Mouse (Mus musculus) small intestine, adult 2 months (tissue): ENCODE measurements around the gene Larp4b.

Source experiments
- CTCF ChIP-seq: fragments of 200-500 bp; IDR thresholded peaks from 2 replicates; pipeline ENCODE4 v1.5.1; 2012; ENCODE audit warnings: low read depth, mild to moderate bottlenecking, control low read depth, inconsistent platforms, low read length, moderate library complexity, mixed read lengths; ENCODE audit not compliant: insufficient replicate concordance, insufficient read length; ENCODE audit errors: extremely low read depth
- POLR2A ChIP-seq: fragments of 200-500 bp; IDR thresholded peaks from 2 replicates; pipeline ENCODE4 v1.6.1; 2012; ENCODE audit warnings: low read depth, mild to moderate bottlenecking, control low read depth, inconsistent platforms, low read length, moderate library complexity

GRCm38 (mm10) chr13:9139466-9139991 lies 45.8 kb downstream of the Larp4b start:
- no peak for TF ChIP-seq CTCF
- TF ChIP-seq POLR2A, result no peak
